8 mouse cellular contexts compared by ENCODE assay signal in the genomic region with DNA sequence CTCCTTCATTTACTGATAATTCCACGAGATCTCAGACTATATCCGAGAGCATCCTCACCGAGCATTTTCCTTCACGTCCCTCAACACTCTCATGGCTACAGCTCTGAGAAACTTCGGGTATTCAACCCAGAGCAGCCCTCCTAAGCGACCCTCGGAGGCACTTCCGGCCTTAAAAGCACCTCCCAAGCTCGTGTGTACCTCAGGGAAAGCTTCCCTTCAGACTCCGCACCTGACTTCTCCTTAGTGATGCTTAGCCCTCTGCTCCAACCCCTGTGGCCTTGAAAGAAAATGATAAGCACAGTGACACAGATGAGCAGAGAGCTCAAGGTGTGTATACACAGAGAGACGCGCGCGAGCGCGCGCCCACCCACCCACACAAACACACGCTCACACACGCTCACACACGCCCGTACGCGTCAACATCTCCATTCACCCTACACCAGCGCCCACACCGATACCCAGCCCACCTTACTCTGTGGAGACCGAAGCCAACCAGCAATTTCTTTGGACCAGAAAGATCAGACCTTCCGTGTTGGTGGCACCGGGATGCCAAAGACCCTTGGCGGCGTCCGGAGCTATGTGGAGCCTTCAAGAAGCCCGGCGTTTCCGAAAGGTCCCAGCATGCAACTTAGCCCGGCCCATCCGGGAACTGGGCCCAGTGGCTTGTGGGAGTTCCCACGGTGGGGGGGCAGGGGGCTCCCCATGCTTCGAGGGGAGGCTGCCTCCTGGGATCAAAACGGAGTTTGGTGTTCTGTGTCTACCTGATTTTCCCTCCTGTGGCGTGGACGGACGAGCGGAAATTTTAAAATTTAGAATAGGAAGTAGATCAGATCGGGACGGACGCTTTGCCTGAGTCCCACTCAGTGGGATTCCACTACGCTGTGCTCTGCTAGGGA. TPM values are rescaled to one million over a fixed set of nuclear protein-coding genes. Genes with fewer than 3 reads are reported as not detected.
DNase-seq lines count a peak whose midpoint lies in the region; ATAC-seq and TF ChIP-seq lines count a peak whose summit lies in the region.

Gene Zfp850, minus strand, starts transcription at position 567 of the 896 bp plus-strand sequence.

- no peak for TF ChIP-seq CTCF in E14TG2a.4 (conservative IDR thresholded peaks at IDR 0.05; ENCODE audit: low read length)
- TF ChIP-seq CTCF in liver, postnatal 0 days (IDR thresholded peaks at IDR 0.05; ENCODE audit: low read depth): no peak

- DNase-seq in c-Kit-positive CD71-positive TER-119-positive erythroid progenitor cells, embryonic 14.5 days (ENCODE audit: low spot score): peak; percentile 66
- peak; percentile 81 to 86 for DNase-seq in heart, postnatal 10 days
- DNase-seq in large intestine, adult 2 months (ENCODE audit: low read depth, low spot score): peak; percentile 19
- peak; percentile 79 for DNase-seq in liver, postnatal 0 days
- peak; percentile 82 for DNase-seq in testis, postnatal 14 days (ENCODE audit: low spot score)

- H3K4me3 ChIP-seq in E14TG2a.4 (replicated peaks; ENCODE audit: low read length): peak within 1 kb of the TSS; percentile 92
- peak within 1 kb of the TSS; percentile 73 for H3K4me3 ChIP-seq in forebrain, embryonic 13.5 days
- peak within 1 kb of the TSS; percentile 77 for H3K4me3 ChIP-seq in liver, postnatal 0 days (ENCODE audit: low read depth, low read length)
- peak within 1 kb of the TSS; percentile 53 for H3K4me3 ChIP-seq in neural tube, embryonic 15.5 days (replicated peaks)

- H3K9ac ChIP-seq in forebrain, embryonic 13.5 days: peak within 1 kb of the TSS; percentile 87
- peak within 1 kb of the TSS; percentile 76 for H3K9ac ChIP-seq in liver, postnatal 0 days (replicated peaks)
- peak within 1 kb of the TSS; percentile 56 for H3K9ac ChIP-seq in neural tube, embryonic 15.5 days (replicated peaks)

- 1% methylated on average over 47 of the region's 47 CpGs for WGBS in forebrain, embryonic 13.5 days
- under 1% methylated on average over 47 of the region's 47 CpGs for WGBS in large intestine, adult 2 months
- 2% methylated on average over 47 of the region's 47 CpGs for WGBS in liver, postnatal 0 days (ENCODE audit: insufficient replicate concordance)
- 1% methylated on average over 47 of the region's 47 CpGs for WGBS in neural tube, embryonic 15.5 days

- peak within 1 kb of the TSS; percentile 86 for H3K4me2 ChIP-seq in forebrain, embryonic 13.5 days
- H3K4me2 ChIP-seq in liver, postnatal 0 days (ENCODE audit: low read depth, low read length): peak within 1 kb of the TSS; percentile 94
- H3K4me2 ChIP-seq in neural tube, embryonic 15.5 days: peak within 1 kb of the TSS; percentile 75

- H3K27me3 ChIP-seq in E14TG2a.4 (ENCODE audit: insufficient read depth, low read length): no peaks in the 10 kb centered on the region
- H3K27me3 ChIP-seq in forebrain, embryonic 13.5 days: no peaks in the 10 kb centered on the region
- H3K27me3 ChIP-seq in liver, postnatal 0 days (ENCODE audit: insufficient read depth, low read length): no peaks in the 10 kb centered on the region
- 0 out of 2 replicates have a peak, but pooled peaks cover 2% of the 10 kb centered on the region for H3K27me3 ChIP-seq in neural tube, embryonic 15.5 days (replicated peaks)

- peak within 1 kb of the TSS; percentile 49 for H3K27ac ChIP-seq in forebrain, embryonic 13.5 days
- peak within 1 kb of the TSS; percentile 52 for H3K27ac ChIP-seq in liver, postnatal 0 days (ENCODE audit: low read depth)
- H3K27ac ChIP-seq in neural tube, embryonic 15.5 days (replicated peaks): peak within 1 kb of the TSS; percentile 63

- H3K4me1 ChIP-seq in E14TG2a.4 (replicated peaks; ENCODE audit: low read depth, low read length): peaks cover 39% of the 10 kb centered on the region
- peaks cover 13% of the 10 kb centered on the region for H3K4me1 ChIP-seq in forebrain, embryonic 13.5 days
- peaks cover 14% of the 10 kb centered on the region for H3K4me1 ChIP-seq in liver, postnatal 0 days (ENCODE audit: insufficient read depth)
- H3K4me1 ChIP-seq in neural tube, embryonic 15.5 days: peaks cover 11% of the 10 kb centered on the region

- intact Hi-C loops in heart, postnatal 10 days (cut with DNase I): no loop called here

- H3K36me3 ChIP-seq in E14TG2a.4 (ENCODE audit: insufficient read depth, low read length): peaks cover 28% of the 10 kb centered on the region
- H3K36me3 ChIP-seq in forebrain, embryonic 13.5 days (ENCODE audit: poor library complexity, severe bottlenecking): peaks cover 17% of the 10 kb centered on the region; the same call in 1 of the 2 replicates
- no peaks in the 10 kb centered on the region for H3K36me3 ChIP-seq in liver, postnatal 0 days (replicated peaks; ENCODE audit: insufficient read depth, low read length)
- 0 out of 2 replicates have a peak, but pooled peaks cover 3% of the 10 kb centered on the region for H3K36me3 ChIP-seq in neural tube, embryonic 15.5 days

- H3K9me3 ChIP-seq in E14TG2a.4 (ENCODE audit: low read length): no peaks in the 10 kb centered on the region
- no peaks in the 10 kb centered on the region for H3K9me3 ChIP-seq in forebrain, embryonic 13.5 days (replicated peaks)
- no peaks in the 10 kb centered on the region for H3K9me3 ChIP-seq in liver, postnatal 0 days (ENCODE audit: low read length)
- H3K9me3 ChIP-seq in neural tube, embryonic 15.5 days (replicated peaks): no peaks in the 10 kb centered on the region

- TF ChIP-seq EP300 in liver, postnatal 0 days (IDR thresholded peaks at IDR 0.05; ENCODE audit: low read depth): no peak

- peak; percentile 95 for ATAC-seq in forebrain, embryonic 13.5 days
- peak; percentile 90 for ATAC-seq in liver, postnatal 0 days
- ATAC-seq in neural tube, embryonic 15.5 days (ENCODE audit: low FRiP score): peak; percentile 94

RNA-seq across cellular contexts. Expression of gene Zfp850, which starts in this region (rescaled TPM):
- polyA plus RNA-seq in forebrain, embryonic 13.5 days (2015; fragmentation: Nextera tagmentation; extraction: Ambion mirVana): 5.2 and 7.1 TPM in 2 replicates
- total RNA-seq in heart, postnatal 10 days (2021): 1 to 10 TPM in 1 of 2 experiments, under 1 TPM in 1; 0.96 to 1.6 TPM
- polyA plus RNA-seq in large intestine, adult 2 months (2012; rRNA removed): 0.33 and 0.36 TPM in 2 replicates
- polyA plus RNA-seq in liver, postnatal 0 days (2015; fragmentation: Nextera tagmentation; extraction: Ambion mirVana): 0.44 and 0.83 TPM in 2 replicates
- polyA plus RNA-seq in neural tube, embryonic 15.5 days (2015; fragmentation: Nextera tagmentation; extraction: Ambion mirVana): 4.5 and 5.1 TPM in 2 replicates

Comparison
In these comparisons a context has a peak if more than half of its experiments do, and no peak if none do; other contexts are left out.
1. Peak in every context shown above with its lines: DNase-seq, ATAC-seq, H3K4me3 ChIP-seq and H3K27ac ChIP-seq.
2. Peak in DNase-seq in large intestine, adult 2 months; RNA of the gene not detected or under 1 TPM.
3. Peak in DNase-seq, ATAC-seq, H3K4me3 ChIP-seq, H3K27ac ChIP-seq, H3K9ac ChIP-seq and H3K4me2 ChIP-seq in liver, postnatal 0 days; RNA of the gene not detected or under 1 TPM.
4. DNase-seq: peak in every context shown above with its lines; median percentile 84 in heart, postnatal 10 days; 82 in testis, postnatal 14 days; 79 in liver, postnatal 0 days; 66 in c-Kit-positive CD71-positive TER-119-positive erythroid progenitor cells, embryonic 14.5 days; 19 in large intestine, adult 2 months.